Mouse (Mus musculus) frontal cortex, adult 2 months (tissue): ENCODE data around the gene Ndufs8. TPM values are rescaled to one million over a fixed set of nuclear protein-coding genes. Genes with fewer than 3 reads are reported as not detected.
"Not testable (repeated sequence)": the region's sequence is repeated elsewhere in the genome, so short reads cannot be mapped to it uniquely, and the experiment has no call there.

Experiments used
- DNase-seq, 2 experiments: peaks; one replicate each; pipeline ENCODE4 v3.0.0; 2022; ENCODE audit warnings: low spot score in 1 of 2; ENCODE audit errors: extremely low spot score in 1 of 2
- polyA plus RNA-seq: library from polyadenylated mRNA; depleted of rRNA; stranded (reverse); fragments of >200 nt; gene quantifications from 2 replicates; pipeline ENCODE4 v1.2.3, GENCODE M21; 2012; rRNA removed

The Ndufs8 gene
- polyA plus RNA-seq = 283 and 291 TPM in 2 replicates

GRCm38 (mm10) chr19:3912337-3913204 is at the start of gene Ndufs8:
Gene Ndufs8, minus strand, starts transcription at chr19:3912774.
- DNase-seq = peak; percentile 97 to 98

DNA sequence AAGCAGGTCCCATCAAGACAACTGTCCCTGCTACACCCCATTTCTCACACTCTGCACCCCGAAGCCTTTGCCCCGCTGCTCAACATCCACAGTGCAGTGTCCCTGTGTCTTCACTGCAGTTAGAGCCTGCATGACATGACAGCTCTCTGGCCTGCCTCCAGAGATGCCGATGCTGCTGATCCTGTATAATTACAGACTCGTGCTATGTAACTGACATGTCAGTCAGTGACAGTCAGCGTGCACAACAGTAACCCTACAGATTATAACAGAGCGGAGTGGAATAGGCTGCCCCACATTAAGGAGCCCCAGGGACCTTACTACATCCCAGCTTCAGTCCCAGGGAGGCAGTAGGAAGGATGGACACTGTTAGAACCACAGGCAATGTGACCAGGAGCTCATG is 49.2 kb upstream of the Ndufs8 start:
- not testable (repeated sequence) for DNase-seq

DNA sequence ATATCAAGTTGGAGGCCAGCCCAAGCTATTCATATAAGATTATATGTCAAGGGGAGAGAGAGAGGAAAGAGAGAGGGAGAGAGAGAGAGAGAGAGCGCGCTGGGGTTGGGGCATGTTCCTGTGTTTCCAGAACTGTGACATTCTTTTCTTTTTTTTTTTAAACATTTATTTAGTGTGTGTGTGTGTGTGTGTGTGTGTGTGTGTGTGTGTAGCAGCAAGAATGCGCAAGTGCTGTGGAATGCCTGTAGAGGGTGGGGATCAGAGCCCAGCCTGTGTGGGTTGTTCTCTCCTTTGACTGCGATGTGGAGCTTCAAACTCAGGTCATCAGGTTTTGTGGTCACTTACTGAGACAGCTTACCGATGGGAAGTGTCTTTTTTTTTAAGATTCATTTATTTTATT is 47.6 kb upstream of the Ndufs8 start:
- no peak for DNase-seq

- no peak for DNase-seq
Observed at GRCm38 (mm10) chr19:3959030-3959429, 46.5 kb upstream of the Ndufs8 start.

GRCm38 (mm10) chr19:3958470-3958869 is 45.9 kb upstream of the Ndufs8 start, which contains the start of gene Aldh3b3:
Gene Aldh3b3, plus strand, starts transcription at chr19:3958645.
- DNase-seq = no peak

DNA sequence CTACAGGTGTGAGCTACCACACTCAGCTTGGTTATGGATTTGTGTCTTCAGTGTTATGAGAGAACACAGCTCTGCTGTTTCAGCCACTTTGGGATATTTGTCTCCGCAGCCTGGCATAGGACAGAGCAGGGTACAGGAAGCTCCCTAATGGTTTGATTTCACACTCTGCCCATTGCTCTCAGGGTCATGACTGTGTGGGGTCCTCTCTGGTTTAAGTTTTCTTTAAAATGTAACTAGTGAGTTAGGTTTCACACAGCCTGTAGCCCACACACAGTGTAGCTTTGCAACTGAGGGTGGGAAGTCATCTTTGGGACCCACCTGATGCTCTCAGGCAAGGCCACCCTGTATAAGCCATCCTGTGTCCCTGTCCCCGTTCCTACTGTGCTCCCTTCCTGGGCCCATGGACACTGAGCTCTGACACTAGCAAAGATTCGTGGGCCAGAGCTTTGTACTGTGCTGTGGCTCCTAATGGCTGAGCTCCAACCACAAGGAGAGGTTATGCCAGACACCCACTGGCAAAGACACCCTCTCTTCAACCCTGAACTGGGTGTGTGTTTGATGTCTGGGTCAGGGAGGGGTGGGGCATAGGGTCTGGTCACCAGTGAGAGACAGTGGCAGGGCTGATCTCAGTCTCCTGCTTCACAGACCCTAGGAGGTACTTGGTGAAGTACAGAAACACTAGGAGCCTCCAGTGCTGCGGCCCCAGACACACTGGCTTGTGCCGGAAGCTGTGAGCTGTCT is 44.9 kb upstream of the Ndufs8 start:
- not testable (repeated sequence) for DNase-seq

DNA sequence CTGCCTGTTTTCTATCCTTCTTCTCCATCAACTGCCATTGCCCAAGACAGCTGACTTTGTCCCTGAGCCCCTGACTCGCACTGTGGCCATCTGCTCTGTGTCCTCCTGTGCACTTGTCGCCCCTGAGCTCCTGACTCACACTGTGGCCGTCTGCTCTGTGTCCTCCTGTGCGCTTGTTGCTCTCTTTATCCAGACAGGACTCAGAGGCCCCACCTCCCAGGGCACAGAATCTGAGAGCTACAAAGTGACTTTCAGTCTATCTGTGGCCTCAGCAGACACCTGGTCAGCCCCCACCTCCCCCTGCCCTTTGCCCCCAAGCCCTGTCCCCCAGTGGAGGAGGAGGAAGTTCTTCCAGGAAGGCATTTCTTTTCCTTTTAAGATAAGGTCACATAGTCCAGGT is 43.2 kb upstream of the Ndufs8 start:
- DNase-seq = no peak

GRCm38 (mm10) chr19:3955033-3955432 is 42.5 kb upstream of the Ndufs8 start:
- DNase-seq = no peak

- DNase-seq = no peak
Observed at GRCm38 (mm10) chr19:3952099-3952498, 39.5 kb upstream of the Ndufs8 start.

DNA sequence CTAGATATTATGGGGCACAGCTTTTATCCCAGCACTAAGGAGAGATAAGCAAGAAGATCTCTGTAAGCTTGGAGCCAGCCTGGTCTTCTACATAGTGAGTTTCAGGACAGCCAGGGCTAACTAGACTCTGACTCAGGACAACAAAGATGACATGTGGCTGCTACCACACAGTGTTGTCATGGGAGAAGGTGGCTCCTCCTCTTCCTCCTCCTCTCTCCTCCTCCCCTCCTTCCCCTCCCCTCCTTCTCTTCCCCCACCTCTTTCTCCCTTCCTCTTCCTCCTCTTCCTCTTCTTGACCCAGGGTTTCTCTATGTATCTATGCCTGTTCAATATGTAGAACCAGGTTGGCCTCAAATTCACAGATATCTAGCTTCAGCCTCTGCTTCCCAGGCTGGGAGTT is 38.9 kb upstream of the Ndufs8 start:
- DNase-seq = no peak

DNA sequence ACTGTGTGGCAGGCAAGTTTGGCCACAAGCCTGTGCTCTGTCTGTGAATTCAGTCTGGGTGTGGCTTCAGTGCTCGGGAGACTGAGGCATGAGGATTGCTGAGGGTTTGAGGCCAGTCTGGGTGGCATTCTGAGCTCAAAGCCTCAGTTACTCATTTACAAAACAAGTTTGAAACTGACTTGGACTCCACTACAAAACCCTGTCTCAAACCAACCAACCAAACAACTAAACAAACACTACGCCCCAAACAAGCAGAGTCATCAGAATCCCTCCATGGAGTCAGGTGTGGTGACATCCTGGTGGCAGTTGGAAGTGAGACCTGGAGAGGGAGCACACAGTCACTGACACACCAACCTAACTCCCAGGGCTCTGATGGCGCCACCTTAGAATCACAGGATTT is 37.8 kb upstream of the Ndufs8 start:
- DNase-seq = no peak

DNA sequence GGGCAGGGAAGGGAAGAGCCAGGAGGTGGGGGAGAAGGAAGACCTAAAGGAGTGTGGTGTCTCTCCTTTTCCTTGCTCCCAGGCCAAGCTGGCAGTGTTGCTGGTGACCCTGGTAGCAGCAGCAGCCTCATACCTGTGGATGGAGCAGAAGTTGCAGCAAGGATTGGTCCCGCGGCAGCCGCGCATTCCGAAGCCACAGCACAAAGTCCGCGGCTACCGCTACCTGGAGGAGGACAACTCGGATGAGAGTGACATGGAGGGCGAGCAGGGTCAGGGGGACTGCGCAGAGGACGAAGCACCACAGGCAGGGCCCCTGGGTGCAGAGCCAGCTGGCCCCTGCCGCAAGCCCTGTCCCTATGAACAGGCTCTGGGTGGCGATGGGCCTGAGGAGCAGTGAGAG is 36.0 kb upstream of the Ndufs8 start:
- no peak for DNase-seq

DNA sequence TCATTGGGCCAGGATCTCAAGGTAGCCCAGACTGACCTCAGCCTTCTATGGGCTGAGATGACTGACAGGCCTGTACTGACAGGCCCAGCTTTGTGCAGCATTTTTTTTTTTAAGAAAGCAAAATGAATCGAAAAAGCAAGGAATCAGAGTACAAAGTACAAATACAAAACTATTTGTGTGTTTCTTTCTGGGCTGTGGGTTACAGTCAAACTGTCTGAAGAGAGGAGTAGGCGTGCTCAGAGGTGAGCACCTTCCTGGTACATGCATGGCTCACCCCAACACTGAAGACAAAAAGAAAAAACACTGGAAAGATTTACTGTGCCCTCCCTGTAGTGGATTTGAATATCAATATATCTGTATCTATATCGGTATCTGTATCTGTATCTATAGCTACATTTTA is 35.2 kb upstream of the Ndufs8 start:
- no peak for DNase-seq

DNA sequence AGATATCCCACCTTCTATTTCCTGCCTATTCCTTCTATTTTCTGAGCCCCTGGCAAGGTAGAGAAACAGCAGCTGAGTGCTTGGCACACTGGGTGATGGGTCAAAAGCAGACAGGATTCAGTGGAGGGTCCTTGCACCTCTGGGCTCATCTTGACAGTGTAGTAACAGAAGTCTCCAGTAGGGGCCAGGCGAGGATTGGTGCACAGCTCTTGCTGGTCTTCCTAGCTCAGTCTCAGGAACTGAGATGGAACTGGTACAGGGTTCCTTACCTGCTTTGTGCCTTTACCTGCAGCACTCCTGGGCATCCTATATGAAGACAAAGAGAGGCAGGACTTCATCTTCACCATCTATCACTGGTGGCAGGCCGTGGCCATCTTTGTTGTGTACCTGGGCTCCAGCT is 34.1 kb upstream of the Ndufs8 start:
- peak in 1 of 2 experiments; percentile 88 for DNase-seq

DNA sequence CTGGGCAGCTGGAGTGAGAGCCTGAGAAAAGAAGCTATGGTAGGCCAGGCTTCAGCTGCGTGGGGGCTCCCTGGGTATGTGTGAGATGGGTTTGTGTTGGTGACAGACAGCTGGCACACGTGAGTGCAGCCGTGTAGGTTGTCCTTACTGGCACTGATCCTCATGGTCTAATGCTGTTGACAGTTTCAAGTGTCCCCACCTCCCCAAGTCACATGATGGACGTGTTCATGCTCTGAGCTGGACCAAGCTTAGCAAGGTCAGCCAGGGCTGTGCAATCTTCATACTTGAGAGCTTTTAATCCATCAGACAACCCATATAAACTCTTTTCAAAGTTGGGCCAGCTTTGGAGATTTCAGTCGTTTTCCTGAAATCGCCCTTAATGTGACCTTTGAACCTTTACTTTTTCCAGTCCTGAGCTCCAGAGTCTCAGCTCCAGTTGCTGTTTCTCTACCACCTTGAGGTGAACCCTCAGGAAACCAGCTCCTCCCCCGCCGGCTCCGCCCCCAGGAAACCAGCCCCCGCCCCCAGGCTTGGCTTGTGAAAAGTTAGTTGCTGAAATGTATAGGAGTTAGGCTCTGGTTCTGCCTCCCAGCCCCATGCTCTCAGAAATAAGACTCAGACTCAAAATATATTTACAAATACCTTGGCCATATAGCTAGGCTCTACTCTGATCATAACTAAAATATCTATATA is 33.4 kb upstream of the Ndufs8 start:
- no peak for DNase-seq

DNA sequence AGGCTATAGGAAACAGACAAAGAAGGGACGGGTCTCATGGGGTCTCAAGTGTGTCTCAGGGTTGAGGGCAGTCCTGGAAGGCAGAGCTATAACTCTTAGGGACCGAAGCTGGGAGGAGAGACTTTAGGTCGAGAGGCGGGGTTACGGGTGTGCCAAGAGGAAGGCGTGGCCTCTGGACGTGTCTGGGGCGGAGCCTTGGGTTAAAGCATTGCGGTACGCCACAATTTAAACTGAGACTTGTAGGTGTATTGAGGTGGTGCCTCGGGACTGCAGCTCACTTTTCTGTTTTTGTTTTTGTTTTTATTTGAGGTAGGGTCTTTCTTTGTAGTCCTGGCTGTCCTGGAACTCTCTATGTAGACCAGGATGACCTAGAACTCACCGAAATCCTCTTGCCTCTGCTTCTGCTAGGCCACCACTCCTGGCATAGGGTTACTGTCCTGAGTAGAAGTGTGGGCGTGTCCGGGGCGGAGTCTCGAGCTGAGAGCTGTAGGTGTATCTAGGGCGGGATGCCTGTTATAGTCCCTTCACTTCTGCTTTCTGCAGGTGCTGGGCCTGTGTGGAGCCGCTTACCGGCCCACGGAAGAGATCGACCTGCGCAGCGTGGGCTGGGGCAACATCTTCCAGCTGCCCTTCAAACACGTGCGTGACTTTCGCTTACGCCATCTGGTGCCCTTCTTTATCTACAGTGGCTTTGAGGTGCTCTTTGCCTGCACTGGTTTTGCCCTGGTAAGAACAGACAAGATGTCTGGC is 30.6 kb upstream of the Ndufs8 start:
- DNase-seq = no peak

GRCm38 (mm10) chr19:3942315-3942714 is 29.7 kb upstream of the Ndufs8 start:
- DNase-seq = no peak

GRCm38 (mm10) chr19:3935896-3936850 is 23.6 kb upstream of the Ndufs8 start:
- peak in 1 of 2 experiments; percentile 41 for DNase-seq
